Mouse (Mus musculus) small intestine, adult 2 months (tissue): ENCODE results near the gene Pef1. TPM values are rescaled to one million over a fixed set of nuclear protein-coding genes. Genes with fewer than 3 reads are reported as not detected.

ENCODE experiments used
- H3K27ac ChIP-seq: fragments of 200-500 bp; 2 replicates; pipeline ENCODE4 v1.5.1; 2012; ENCODE audit warnings: low read depth, low read length, control low read depth, inconsistent platforms; ENCODE audit not compliant: insufficient read depth
- H3K27me3 ChIP-seq: fragments of 200-500 bp; 2 replicates; pipeline ENCODE4 v1.6.1; 2012; ENCODE audit warnings: mild to moderate bottlenecking, moderate library complexity, low read length, inconsistent platforms; ENCODE audit not compliant: control insufficient read depth, insufficient read depth
- H3K36me3 ChIP-seq: fragments of 200-500 bp; 2 replicates; pipeline ENCODE4 v1.6.1; 2012; ENCODE audit warnings: mild to moderate bottlenecking, low read length, control low read depth, inconsistent platforms; ENCODE audit not compliant: control insufficient read depth, insufficient read depth
- H3K4me1 ChIP-seq: fragments of 200-500 bp; 2 replicates; pipeline ENCODE4 v1.6.1; 2012; ENCODE audit warnings: low read length, inconsistent platforms, mixed read lengths; ENCODE audit not compliant: control insufficient read depth, insufficient read depth, insufficient read length
- H3K4me3 ChIP-seq: fragments of 200-500 bp; 2 replicates; pipeline ENCODE4 v1.5.1; 2012; ENCODE audit warnings: low read depth, mild to moderate bottlenecking, control low read depth, inconsistent platforms, low read length, moderate library complexity
- CTCF ChIP-seq: fragments of 200-500 bp; IDR thresholded peaks from 2 replicates; pipeline ENCODE4 v1.5.1; 2012; ENCODE audit warnings: low read depth, mild to moderate bottlenecking, control low read depth, inconsistent platforms, low read length, moderate library complexity, mixed read lengths; ENCODE audit not compliant: insufficient replicate concordance, insufficient read length; ENCODE audit errors: extremely low read depth
- POLR2A ChIP-seq: fragments of 200-500 bp; IDR thresholded peaks from 2 replicates; pipeline ENCODE4 v1.6.1; 2012; ENCODE audit warnings: low read depth, mild to moderate bottlenecking, control low read depth, inconsistent platforms, low read length, moderate library complexity
- WGBS: fragments of 180-500 bp; shearing (Covaris S2); methylation state at CpG from one replicate; pipeline ENCODE4 v1.1.7; 2018; 5-methylcytosine and 5-hydroxymethylcytosine counted together
- polyA plus RNA-seq: library from polyadenylated mRNA; depleted of rRNA; stranded (reverse); fragments of >200 nt; gene quantifications from 2 replicates; pipeline ENCODE4 v1.2.3, GENCODE M21; 2012; rRNA removed

Gene Pef1
- polyA plus RNA-seq, 1 experiment: 171 TPM

- H3K4me3 ChIP-seq: peak within 1 kb of the TSS; percentile 60
- no peaks in the 10 kb centered on the region for H3K27me3 ChIP-seq
- peak within 1 kb of the TSS; percentile 84 for H3K27ac ChIP-seq
- peaks cover 2% of the 10 kb centered on the region; the same call in 1 of the 2 replicates for H3K36me3 ChIP-seq
- TF ChIP-seq CTCF (no peak), POLR2A (no peak)
- 3% methylated on average over 14 of the region's 14 CpGs for WGBS
- H3K4me1 ChIP-seq: peaks cover 39% of the 10 kb centered on the region
Measured at GRCm38 (mm10) chr4:130175072-130175711, 72.8 kb downstream of the Pef1 start, which contains the start of gene Tinagl1. Gene Tinagl1 (minus strand): TSS chr4:130175122.

- H3K27ac ChIP-seq: no peak overlapping the region
- WGBS: 45% methylated on average over 5 of the region's 5 CpGs
Measured at GRCm38 (mm10) chr4:130176156-130176720, 73.9 kb downstream of the Pef1 start.

GRCm38 (mm10) chr4:130177087-130177486, 74.7 kb downstream of the Pef1 start:
- peaks cover 40% of the 10 kb centered on the region for H3K4me1 ChIP-seq
- H3K4me3 ChIP-seq: no peak overlapping the region
- no peaks in the 10 kb centered on the region for H3K36me3 ChIP-seq
- no peaks in the 10 kb centered on the region for H3K27me3 ChIP-seq
- WGBS: 32% methylated on average over 4 of the region's 4 CpGs
- TF ChIP-seq POLR2A (no peak), CTCF (no peak)
- no peak overlapping the region for H3K27ac ChIP-seq

More at GRCm38 (mm10) chr4:130176156-130176720, 73.9 kb downstream of the Pef1 start:
- Histone ChIP-seq H3K36me3 (0 out of 2 replicates have a peak, but pooled peaks cover 2% of the 10 kb centered on the region), H3K4me1 (peaks cover 40% of the 10 kb centered on the region), H3K27me3 (no peaks in the 10 kb centered on the region), H3K4me3 (no peak overlapping the region)
- TF ChIP-seq CTCF: no peak
- TF ChIP-seq POLR2A: no peak

- 64% methylated on average over 7 of the region's 7 CpGs for WGBS
Measured at GRCm38 (mm10) chr4:130177536-130177935, 75.2 kb downstream of the Pef1 start.

More at GRCm38 (mm10) chr4:130177536-130177935, 75.2 kb downstream of the Pef1 start:
- Histone ChIP-seq H3K27me3 (no peaks in the 10 kb centered on the region), H3K4me1 (peaks cover 37% of the 10 kb centered on the region), H3K4me3 (no peak overlapping the region), H3K27ac (no peak overlapping the region), H3K36me3 (no peaks in the 10 kb centered on the region)
- TF ChIP-seq POLR2A: no peak
- TF ChIP-seq CTCF: no peak

Other genes with a start within 250 kb of the Pef1 start
- not detected in 2 replicates for gene Spocd1, start 173.3 kb upstream of the Pef1 start, polyA plus RNA-seq
- 1.7 and 2.3 TPM in 2 replicates for gene Adgrb2, start 117.7 kb upstream of the Pef1 start, polyA plus RNA-seq
- 6.9 and 8.2 TPM in 2 replicates for gene Col16a1, start 54.7 kb upstream of the Pef1 start, polyA plus RNA-seq
- 3.3 and 3.8 TPM in 2 replicates for gene Hcrtr1, start 36.8 kb downstream of the Pef1 start, polyA plus RNA-seq
- 106 and 109 TPM in 2 replicates for gene Tinagl1, start 72.6 kb downstream of the Pef1 start, polyA plus RNA-seq
- not detected in 2 replicates for gene Gm853, start 119.8 kb downstream of the Pef1 start, polyA plus RNA-seq
- 271 and 356 TPM in 2 replicates for gene Serinc2, start 176.6 kb downstream of the Pef1 start, polyA plus RNA-seq
- gene Fabp3, start 206.0 kb downstream of the Pef1 start, polyA plus RNA-seq: 0.71 and 0.72 TPM in 2 replicates
- 0.27 TPM in 1 of 2 replicates, not detected in the other for gene Gm10570, start 206.1 kb downstream of the Pef1 start, polyA plus RNA-seq